Mouse (Mus musculus): Measurements from ENCODE around the gene Sirt2. TPM values are rescaled to one million over a fixed set of nuclear protein-coding genes. Genes with fewer than 3 reads are reported as not detected.

The Sirt2 gene
- 57.2 and 63.9 TPM in 2 replicates for polyA plus RNA-seq (2015; fragmentation: Nextera tagmentation; extraction: Ambion mirVana)

GRCm38 (mm10) chr7:28766173-28766879, at the start of gene Sirt2:
TSS of gene Sirt2 (plus strand) at chr7:28766735.
- DNase-seq (ENCODE audit: low spot score), result peak; percentile 98

- DNase-seq (ENCODE audit: low spot score), result no peak
Measured at GRCm38 (mm10) chr7:28717726-28718125, 48.8 kb upstream of the Sirt2 start.

GRCm38 (mm10) chr7:28719159-28719558, 47.4 kb upstream of the Sirt2 start:
- DNase-seq (ENCODE audit: low spot score), result no peak

- DNase-seq (ENCODE audit: low spot score), result no peak
Measured at GRCm38 (mm10) chr7:28719650-28720049, 46.9 kb upstream of the Sirt2 start.

- DNase-seq (ENCODE audit: low spot score), result peak; percentile 32
Measured at GRCm38 (mm10) chr7:28720753-28721537, 45.6 kb upstream of the Sirt2 start.

- DNase-seq (ENCODE audit: low spot score), result peak; percentile 22
Measured at GRCm38 (mm10) chr7:28722079-28722478, 44.5 kb upstream of the Sirt2 start.

GRCm38 (mm10) chr7:28724613-28725012, 41.9 kb upstream of the Sirt2 start:
- DNase-seq (ENCODE audit: low spot score), result no peak

- peak; percentile 81 for DNase-seq (ENCODE audit: low spot score)
Measured at GRCm38 (mm10) chr7:28726600-28726999, 39.9 kb upstream of the Sirt2 start.

- no peak for DNase-seq (ENCODE audit: low spot score)
Measured at GRCm38 (mm10) chr7:28727649-28728340, 38.7 kb upstream of the Sirt2 start.

- DNase-seq (ENCODE audit: low spot score), result peak; percentile 84
Measured at GRCm38 (mm10) chr7:28732341-28733142, 34.0 kb upstream of the Sirt2 start.

GRCm38 (mm10) chr7:28733211-28733610, 33.3 kb upstream of the Sirt2 start:
- peak; percentile 25 for DNase-seq (ENCODE audit: low spot score)

- no peak for DNase-seq (ENCODE audit: low spot score)
Measured at GRCm38 (mm10) chr7:28735701-28736100, 30.8 kb upstream of the Sirt2 start.

GRCm38 (mm10) chr7:28739829-28740228, 26.7 kb upstream of the Sirt2 start:
- DNase-seq (ENCODE audit: low spot score), result no peak

GRCm38 (mm10) chr7:28740949-28741348, 25.6 kb upstream of the Sirt2 start:
- DNase-seq (ENCODE audit: low spot score), result peak; percentile 22

GRCm38 (mm10) chr7:28741368-28741708, 25.2 kb upstream of the Sirt2 start:
- DNase-seq (ENCODE audit: low spot score), result no peak

- peak; percentile 98 for DNase-seq (ENCODE audit: low spot score)
Measured at GRCm38 (mm10) chr7:28741709-28742438, 24.7 kb upstream of the Sirt2 start, which contains the start of the genes Mrps12 and Sars2. TSS of gene Mrps12 (minus strand) at chr7:28741820. TSS of gene Sars2 (plus strand) at chr7:28741992.

GRCm38 (mm10) chr7:28749935-28750334, 16.6 kb upstream of the Sirt2 start:
- DNase-seq (ENCODE audit: low spot score), result no peak

GRCm38 (mm10) chr7:28756079-28756478, 10.5 kb upstream of the Sirt2 start, which contains the start of gene Ccer2:
TSS of gene Ccer2 (plus strand) at chr7:28756174.
- DNase-seq (ENCODE audit: low spot score), result no peak

GRCm38 (mm10) chr7:28758623-28759022, 7.9 kb upstream of the Sirt2 start:
- no peak for DNase-seq (ENCODE audit: low spot score)

GRCm38 (mm10) chr7:28761907-28762306, 4.6 kb upstream of the Sirt2 start:
- DNase-seq (ENCODE audit: low spot score), result no peak
